Mouse (Mus musculus) monocyte, adult 2 months (primary cell): ENCODE results near the gene Ftl1.

Source experiments
- DNase-seq, 2 experiments: peaks; one replicate each; pipeline ENCODE4 v3.0.0; 2022; ENCODE audit warnings: low spot score in 2 of 2, low read depth in 1 of 2

Ftl1 gene

DNA sequence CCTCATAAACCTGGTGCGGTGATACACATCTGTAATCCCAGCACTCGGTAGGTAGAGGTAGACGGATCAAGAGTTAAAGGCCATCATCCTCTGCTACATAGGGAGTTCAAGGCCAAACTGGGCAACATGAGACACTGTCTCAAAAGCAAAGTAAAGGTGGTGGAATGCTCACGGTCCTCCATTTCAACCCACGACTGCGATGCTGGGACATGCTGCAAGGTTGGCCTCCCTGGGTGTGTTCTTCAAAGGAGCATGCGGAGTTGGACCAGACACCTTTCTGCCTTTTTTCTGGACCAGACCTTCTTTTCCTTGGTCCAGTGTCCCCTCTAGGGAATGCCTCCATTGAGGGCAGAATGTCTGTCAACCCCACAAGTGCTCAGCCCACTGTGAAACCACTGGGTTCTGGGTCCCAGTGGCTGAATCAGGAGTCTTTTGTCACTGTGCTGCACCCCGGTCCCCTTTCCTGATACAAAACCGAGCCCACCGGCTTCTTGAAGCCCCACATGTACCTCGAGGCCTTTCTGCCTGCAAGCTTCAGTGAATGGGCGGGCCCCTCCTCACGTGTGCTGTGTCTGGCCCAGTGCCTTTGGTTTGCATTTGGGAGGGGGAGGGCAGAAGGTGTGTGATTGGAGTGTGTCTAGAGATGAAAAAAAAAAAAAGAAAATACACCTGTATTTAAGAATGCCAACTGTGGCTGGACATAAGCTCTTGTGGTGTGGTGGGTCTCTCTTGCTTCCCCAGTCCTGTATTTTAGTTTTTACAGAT is 3.6 kb downstream of the Ftl1 start:
- DNase-seq, result no peak

GRCm38 (mm10) chr7:45454971-45455370 is 4.7 kb downstream of the Ftl1 start:
- DNase-seq, result no peak

- peak; percentile 56 to 83 for DNase-seq
Measured at GRCm38 (mm10) chr7:45451344-45451982, 8.2 kb downstream of the Ftl1 start.

- no peak for DNase-seq
Measured at GRCm38 (mm10) chr7:45449974-45450373, 9.7 kb downstream of the Ftl1 start.

DNA sequence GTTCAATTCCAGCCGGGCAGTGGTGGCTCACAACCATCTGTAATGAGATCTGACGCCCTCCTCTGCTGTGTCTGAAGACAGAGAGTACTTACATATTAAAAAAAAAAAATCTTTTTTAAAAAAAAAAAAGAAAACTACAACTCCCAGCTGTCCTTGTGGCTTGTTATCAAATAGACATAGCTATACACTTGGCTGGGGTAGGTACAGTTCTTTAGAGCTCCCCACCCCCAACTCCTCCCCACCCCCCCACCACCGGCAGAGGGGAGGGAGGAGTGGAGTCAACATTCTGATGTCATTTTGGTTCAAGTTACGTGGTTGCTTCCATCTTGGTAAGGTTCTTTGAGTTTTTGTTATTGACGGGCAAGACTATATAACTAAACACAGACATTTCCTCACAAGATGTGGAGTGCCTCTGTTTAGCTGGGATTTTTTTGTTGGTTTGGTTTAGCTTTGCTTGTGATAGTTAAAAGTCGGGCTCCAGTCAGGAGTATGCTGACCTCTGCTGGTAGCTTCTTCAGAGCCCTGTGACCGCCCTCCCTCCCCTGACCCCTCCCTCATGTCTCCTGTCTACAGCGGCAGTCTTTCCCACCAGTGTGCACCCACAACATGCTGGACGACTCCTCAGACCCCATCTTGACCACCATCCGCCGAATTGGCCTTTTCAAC is 12.2 kb downstream of the Ftl1 start:
- DNase-seq, result no peak

DNA sequence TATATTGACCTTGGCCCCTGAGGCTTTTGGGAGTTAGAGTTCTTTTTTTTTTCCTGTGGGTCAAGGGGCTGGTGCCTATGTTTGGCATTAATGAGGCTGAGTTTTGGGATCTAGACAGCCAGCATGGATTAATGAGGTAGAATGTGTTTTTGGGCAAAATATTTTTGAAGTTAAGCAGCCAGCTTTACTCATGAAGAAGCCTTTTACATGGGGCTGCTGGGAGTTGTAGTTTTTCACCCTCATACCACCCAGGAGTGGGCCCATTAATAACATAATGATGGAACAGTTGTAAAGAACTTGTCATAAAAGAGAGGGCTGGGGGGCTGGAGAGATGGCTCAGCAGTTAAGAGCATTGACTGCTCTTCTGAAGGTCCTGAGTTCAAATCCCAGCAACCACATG is 13.1 kb downstream of the Ftl1 start:
- DNase-seq, result no peak

GRCm38 (mm10) chr7:45443526-45444420 is 15.9 kb downstream of the Ftl1 start:
- no peak for DNase-seq

DNA sequence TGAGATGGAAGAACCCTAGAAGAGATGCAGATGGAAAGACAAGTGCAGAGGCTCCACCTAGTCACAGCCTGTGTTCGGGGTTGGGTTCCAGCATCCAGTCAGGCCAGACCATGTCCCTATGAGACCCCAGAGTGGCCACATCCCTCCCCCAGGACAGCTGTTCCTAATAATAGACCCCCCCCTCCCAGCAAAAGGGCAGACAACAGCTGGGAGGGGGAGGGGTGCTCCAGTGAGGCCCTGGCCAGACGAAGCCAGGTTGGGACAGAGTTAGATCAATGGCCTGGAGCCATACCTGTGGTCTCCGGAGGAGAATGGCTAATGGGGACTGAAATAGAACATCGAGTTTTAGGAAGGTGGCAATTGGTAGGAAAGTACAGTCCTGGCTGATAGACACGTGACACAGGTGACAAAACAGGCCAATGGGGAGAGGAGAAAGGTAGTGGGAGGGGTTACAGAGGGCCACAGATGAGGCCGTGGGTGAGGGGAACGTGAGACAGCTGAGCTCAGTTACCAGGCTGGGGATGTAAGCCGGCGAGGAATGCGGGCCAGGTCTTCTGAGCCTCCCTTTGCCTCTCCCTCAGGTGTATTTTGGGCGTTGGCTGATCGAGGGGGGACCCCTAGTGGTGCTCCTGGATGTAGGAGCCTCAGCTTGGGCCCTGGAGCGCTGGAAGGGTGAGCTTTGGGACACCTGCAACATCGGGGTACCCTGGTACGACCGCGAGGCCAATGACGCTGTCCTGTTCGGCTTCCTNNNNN is 22.0 kb downstream of the Ftl1 start, which contains the start of gene Ruvbl2:
Ruvbl2 (minus strand) TSS at position 576 of the 756 bp plus-strand sequence.
- no peak for DNase-seq

DNA sequence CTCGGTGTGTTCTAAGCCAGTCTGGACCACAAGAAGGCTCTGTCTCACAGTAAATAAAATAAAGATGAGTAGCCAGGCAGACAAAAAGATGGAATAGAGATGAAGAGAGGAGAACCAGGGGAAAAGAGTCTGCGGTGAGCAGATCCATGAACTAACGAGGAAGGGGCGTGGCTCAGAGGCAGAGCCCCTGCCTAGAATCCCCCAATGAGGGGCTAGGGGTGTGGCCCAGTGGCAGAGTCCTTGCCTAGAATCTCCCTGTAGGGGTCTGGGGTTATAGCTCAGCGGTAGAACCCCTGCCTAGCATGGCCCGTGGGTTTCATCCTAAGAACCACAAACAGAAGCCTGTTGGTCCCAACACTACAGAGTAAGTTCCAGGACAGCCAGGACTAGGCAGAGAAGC is 22.6 kb downstream of the Ftl1 start:
- DNase-seq, result no peak

DNA sequence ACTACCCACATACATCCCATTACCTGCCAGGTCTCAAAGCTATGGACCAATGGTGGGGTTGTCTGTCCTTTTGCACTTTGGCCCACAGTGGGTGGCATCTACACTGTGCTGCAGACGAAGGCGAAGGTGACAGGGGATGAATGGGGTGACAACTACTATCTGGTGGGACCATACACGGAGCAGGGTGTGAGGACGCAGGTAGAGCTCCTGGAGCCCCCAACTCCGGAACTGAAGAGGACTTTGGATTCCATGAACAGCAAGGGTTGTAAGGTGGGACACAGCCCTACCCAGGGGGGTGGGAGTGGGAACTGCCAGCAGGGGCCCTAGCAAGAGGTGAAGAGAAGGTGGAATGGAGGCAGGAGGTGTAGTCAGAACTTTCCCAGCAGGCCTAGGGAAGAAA is 23.2 kb downstream of the Ftl1 start:
- DNase-seq, result no peak

- no peak for DNase-seq
Measured at GRCm38 (mm10) chr7:45435038-45435437, 24.6 kb downstream of the Ftl1 start.

- peak; percentile 99 to 100 for DNase-seq
Measured at GRCm38 (mm10) chr7:45434203-45435015, 25.3 kb downstream of the Ftl1 start, which contains the start of gene Gys1. Gene Gys1, plus strand, starts transcription at chr7:45434844.

GRCm38 (mm10) chr7:45433835-45434202 is 25.9 kb downstream of the Ftl1 start:
- DNase-seq, result no peak

GRCm38 (mm10) chr7:45426556-45426955 is 33.1 kb downstream of the Ftl1 start:
- DNase-seq, result no peak

DNA sequence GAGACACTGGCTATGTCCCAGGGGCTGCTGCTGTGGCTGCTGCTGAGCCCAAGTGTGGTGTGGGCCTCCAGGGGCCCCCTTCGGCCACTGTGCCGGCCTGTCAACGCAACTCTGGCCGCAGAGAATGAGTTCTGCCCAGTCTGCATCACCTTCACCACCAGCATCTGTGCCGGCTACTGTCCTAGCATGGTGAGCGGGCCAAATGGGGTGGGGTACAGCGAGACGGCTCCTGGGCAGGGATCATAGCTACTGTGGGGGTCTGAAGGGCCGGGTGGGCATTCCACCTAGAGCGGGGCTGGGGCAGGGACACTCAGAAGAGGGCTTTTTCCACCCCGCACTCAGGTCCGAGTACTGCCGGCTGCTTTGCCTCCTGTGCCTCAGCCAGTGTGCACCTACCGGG is 38.5 kb downstream of the Ftl1 start:
- DNase-seq, result no peak

GRCm38 (mm10) chr7:45420615-45420919 is 39.1 kb downstream of the Ftl1 start, which contains the start of gene Lhb:
Gene Lhb, plus strand, starts transcription at chr7:45420820.
- DNase-seq, result no peak

DNA sequence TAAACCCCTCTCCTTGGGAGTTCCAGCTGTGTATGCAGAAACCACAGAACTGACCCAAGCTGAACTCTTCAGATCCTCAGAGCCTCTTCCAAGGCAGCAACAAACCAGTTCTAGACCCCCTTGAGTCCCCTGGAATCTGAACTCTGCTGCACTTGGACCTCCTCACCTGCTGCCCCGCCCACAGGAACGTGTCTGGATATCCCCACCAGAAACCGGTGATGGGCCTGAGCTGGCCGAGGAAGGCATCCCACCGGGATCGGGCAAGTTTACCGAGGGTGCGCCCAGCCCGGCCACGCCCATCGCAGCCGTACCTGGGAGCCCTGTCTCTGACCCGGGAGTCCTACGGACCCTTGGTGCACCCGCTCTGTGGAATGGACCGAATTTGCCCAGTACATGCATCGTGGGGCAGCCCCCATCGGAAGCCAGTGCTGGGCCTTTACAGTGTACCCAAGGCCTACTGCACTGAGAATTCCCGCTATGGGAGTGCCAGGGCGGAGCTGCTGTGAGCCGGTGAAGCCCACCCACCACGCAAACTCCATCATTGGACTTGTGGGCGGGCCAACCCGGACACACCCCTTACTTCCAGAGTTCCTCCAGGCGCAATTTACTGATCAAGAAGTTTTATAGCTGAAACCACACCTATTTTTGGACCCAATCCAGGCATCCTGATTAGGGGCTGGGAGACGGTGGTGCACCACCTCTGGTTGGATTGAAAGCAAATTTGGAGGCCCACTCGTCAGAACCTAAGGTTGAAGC is 39.6 kb downstream of the Ftl1 start:
- DNase-seq, result no peak

DNA sequence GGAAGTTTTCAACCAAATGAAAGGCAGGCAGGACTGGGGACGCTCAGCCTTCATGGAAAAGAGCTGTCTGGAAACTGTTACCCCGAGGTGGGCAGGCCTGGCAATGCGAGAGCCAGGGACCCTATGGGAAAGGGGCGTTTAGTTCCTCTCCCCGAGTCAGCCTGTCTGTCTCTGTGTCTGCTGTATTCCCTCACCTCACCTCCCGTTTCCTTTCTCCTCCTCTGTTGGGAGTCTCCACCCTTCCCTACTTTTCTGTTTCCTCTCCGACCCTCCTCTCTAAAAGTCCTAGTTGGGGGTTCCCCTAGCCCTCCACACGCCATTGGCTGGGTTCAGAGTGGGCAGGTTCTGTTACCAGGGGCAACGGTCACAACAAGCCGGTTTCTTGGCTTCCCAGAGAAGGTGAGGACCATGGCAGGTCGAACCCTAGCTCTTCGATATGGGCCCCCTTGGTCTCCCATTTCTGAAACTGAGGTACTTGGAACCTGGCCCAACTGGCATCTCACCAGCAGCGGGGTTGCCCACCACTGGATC is 41.7 kb downstream of the Ftl1 start:
- no peak for DNase-seq

DNA sequence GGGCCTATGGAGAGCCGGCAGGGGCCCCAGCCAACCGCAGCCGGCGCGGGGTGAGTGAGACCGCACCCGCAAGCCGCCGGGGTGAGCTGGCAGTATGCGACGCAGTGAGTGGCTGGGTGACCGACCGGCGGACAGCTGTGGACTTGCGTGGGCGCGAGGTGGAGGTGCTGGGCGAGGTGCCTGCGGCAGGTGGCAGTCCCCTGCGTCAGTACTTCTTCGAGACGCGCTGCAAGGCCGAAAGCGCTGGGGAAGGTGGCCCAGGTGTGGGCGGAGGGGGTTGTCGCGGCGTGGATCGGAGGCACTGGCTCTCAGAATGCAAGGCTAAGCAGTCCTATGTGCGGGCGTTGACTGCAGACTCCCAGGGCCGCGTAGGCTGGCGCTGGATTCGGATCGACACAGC is 44.0 kb downstream of the Ftl1 start:
- no peak for DNase-seq
